Mouse (Mus musculus): ENCODE measurements around the gene Eif6. TPM values are rescaled to one million over a fixed set of nuclear protein-coding genes. Genes with fewer than 3 reads are reported as not detected.

Gene Eif6
- total RNA-seq, 4 experiments from 2014 or later: 139 to 179 (median 160) TPM

- no peak for DNase-seq
Observed at GRCm38 (mm10) chr2:155823722-155824121, 3.0 kb downstream of the Eif6 start.

DNA sequence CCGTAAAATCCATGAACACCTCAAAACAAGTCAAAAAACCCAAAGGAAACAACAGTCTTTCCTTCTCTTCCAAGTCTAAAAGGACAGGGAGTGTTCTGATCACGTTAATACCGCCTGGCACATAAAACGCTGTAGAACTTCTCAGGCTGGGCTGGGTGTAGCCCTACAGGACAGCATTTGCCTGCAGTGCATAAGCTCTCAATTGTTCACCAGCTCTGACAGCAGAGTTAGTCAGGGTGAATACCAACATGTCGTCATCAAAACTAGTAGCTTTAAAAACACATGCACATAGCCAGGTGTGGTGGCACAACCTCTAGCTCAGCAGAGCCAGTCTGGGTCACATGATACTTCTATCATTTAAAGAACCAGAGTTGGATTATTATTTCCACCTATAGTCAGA is 5.9 kb downstream of the Eif6 start:
- DNase-seq: no peak

DNA sequence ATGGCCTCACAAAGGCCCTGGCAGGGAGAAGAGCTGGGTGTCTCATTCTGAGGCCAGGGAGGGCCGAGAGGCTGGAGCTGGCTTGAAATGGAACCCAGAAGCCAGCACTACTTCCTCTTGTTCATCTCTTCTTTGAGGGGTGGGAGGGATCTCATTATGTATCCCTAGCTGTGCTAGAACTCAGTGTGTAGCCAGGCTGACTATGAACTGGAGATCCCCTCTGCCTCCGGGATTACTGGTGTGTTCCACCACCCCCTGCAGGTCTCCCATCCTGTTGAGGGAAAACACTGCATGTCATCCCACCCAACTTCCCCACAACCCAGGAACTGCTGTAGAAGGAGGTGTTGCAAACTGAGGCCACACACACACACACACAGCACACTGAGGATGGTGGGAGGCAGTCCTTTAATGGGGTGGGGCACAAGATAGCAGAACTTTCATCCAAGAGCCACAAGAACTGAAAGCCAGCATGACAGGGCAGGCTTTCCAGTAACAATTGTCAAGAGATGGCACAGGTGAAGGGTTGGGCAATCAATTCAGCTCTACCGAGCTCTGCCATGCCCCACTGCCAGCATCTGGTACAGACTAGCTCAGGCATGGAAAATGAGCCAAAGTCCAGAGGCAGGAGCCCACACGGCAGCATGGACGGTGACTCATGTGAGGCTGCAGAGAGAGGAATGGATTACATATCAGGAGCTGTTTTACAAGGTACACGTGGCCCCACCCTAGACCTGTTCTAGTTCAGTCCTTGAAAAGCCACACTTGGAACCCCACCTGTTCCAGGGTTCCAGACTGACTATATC is 7.1 kb downstream of the Eif6 start:
- DNase-seq: no peak

- no peak for DNase-seq
Observed at GRCm38 (mm10) chr2:155819392-155819448, 7.5 kb downstream of the Eif6 start, which contains the start of gene BC029722. TSS of gene BC029722 (minus strand) at chr2:155819426.

DNA sequence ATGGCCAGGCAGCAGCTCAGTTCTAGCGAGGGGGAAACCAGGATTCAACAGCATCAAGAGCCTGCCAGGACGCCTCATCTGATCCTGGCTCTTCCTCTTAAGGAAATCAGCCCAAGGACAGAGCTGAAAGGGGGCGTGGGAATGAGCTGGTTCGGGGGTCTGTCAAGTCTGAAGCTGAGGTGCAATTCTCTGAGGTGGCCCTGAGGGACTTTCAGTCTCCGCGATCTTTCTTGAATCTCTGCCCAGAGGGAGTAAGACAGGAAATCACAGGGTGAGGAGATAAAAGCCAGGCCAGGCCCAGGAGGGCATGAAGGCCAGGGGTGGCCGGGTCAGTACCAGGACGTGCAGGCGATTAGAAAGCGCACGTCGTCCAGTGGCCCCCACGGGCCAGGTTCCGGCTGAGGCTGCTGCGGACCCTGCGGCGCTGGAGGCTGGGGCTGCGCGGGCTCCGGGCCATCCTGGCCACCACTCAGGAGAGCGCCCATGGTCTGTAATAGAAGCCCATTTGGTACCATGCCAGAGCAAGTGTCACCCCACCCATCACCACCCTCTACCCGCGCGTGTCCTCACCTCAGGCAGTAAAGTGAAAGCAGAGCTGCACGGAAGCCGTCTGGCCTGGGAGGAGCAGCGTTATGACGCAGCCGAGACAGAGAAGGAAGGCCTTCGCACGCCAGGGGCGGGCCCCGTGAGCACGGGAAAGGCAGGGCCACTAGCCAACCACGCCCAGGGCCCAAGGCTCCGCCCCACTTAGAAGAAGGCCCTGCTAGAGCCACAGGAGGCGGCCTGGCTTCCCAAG is 7.9 kb downstream of the Eif6 start:
- DNase-seq: peak; percentile 97

GRCm38 (mm10) chr2:155817301-155818245 is 9.2 kb downstream of the Eif6 start:
- DNase-seq: peak; percentile 84

GRCm38 (mm10) chr2:155816179-155816578 is 10.5 kb downstream of the Eif6 start:
- no peak for DNase-seq

GRCm38 (mm10) chr2:155814829-155815228 is 11.9 kb downstream of the Eif6 start:
- DNase-seq: no peak

DNA sequence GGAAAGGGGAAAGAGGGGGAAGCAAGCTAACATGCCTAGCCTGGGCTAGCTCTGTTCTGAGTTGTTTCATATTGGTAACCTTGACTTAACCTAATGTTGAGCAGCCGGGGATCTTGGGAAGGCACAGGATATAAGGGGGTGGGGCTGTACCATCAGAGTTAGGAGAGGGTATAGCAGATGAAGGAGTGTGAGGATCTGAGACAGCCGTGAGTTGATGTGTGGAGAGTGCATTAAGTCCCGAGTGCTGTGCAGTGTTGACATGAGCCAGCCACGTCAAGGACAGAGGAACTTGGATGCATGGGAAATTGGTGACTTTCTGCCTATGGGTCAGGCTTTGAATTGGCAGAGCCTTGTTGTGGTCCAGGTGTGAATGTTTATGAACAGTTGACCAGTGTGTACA is 14.1 kb downstream of the Eif6 start:
- no peak for DNase-seq

DNA sequence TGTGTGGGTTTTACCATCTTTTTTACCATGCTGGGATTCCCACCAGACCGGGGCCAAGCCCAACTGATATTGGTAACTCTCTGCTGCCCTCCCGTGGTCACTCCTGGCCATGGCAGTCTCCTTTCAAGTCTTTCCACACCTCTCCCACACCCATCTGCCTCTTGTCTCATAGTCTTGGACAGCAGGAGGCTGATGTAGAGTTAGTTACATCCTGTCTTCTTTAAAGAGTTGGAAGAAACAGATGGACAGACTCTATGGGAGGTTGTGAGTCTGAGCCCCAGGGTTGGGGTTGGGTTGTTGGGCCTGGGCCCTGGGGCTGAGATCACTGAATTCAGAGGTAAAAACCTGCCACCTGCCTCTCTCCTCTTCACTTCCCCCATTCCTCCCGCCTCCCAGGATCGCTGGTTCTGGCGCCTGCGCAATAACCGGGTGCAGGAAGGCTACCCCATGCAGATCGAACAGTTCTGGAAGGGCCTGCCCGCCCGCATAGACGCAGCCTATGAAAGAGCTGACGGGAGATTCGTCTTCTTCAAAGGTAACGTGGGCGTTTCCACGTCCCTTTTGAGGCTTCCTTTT is 14.8 kb downstream of the Eif6 start:
- no peak for DNase-seq

DNA sequence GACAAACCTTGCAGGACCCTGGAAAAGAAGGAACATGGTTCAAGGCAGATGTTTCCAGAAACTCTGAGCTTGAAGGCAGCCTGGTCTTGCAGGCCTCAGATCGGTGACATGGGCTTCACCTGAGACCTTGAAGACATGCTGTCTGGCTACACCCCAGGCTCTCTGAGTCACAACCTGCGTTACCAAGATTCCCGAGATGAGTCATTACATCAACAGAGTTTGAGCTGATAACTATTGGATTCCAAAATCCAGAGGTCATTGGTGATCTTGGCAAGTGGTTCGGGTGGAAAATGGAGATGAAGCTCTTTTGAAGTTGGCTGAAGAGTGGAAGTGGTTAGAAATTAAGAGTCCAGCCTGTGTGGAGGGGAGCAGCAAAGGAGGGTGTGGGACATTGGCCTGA is 17.1 kb downstream of the Eif6 start:
- peak; percentile 81 for DNase-seq

DNA sequence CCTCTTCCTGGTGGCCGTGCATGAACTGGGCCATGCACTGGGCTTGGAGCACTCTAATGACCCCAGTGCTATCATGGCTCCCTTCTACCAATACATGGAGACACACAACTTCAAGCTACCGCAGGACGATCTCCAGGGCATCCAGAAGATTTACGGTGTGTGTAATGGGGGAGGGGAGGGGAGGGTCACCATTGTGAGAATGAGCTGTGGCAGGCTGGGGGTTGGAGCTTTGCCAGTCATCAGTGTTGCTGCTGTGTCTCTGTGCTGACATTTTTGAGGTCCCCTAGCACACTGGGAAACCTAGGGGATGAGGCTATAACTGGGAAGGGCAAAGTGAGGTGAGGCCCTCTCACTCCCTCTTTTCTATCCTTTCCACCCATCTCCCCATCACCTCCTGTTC is 19.3 kb downstream of the Eif6 start:
- no peak for DNase-seq

DNA sequence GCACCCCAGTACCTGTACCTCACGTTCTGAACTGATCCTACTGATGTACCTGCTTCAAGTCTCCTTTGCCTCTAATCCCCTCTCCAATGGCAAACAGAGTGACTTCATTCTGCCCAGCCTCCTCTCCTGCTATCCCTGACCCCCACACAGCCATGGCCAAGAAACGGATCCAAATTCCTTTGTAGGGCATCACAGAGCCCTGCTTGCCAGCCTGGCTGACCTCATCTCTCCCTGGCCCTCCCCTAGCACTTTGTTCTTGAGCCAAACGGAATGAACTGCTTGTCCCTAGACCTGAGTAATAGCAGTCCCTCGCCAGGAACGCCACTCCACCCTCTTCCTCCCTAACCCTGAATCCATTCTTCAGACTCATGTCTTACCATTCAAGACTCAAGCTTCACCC is 20.2 kb downstream of the Eif6 start:
- DNase-seq: peak; percentile 93

GRCm38 (mm10) chr2:155805925-155806255 is 20.8 kb downstream of the Eif6 start:
- no peak for DNase-seq

DNA sequence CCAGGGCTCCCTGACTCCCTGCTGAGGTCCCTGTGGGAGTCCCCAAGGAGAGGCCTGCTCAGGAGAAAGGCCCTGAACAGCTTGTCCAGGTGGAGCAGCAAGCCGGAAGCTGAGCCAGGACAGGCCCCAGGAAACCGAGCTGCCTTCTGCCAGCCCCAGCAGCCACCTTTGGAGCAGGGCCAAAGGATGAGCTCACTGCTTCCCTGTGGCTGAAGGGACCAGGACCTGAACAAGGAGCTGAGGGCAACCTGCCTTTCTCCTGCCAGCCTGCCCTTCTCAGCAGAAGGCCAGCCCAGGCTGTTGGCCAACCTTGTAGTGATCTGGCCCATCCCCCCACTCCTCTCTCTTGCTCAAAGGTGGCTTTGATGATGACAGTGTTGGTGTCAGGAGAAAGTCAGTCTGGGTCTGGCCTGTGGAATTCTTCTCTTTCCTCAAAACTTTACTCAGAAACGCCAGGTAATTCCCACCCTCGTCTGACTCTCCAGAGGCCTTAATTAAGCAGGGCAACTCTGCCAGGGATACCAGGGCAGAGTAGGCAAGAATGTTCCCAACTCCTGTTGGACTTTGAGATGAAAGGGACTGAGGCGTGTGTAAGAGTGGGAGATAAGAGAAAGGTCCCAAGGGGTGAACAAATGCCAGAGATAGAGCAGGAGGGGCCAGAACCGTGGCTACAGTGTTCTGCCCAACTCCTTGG is 21.3 kb downstream of the Eif6 start:
- DNase-seq: peak; percentile 84

GRCm38 (mm10) chr2:155804053-155804452 is 22.7 kb downstream of the Eif6 start:
- DNase-seq: no peak

GRCm38 (mm10) chr2:155802761-155803160 is 24.0 kb downstream of the Eif6 start:
- no peak for DNase-seq

- no peak for DNase-seq
Observed at GRCm38 (mm10) chr2:155798613-155799012, 28.1 kb downstream of the Eif6 start.

GRCm38 (mm10) chr2:155794674-155795445 is 31.9 kb downstream of the Eif6 start:
- no peak for DNase-seq

DNA sequence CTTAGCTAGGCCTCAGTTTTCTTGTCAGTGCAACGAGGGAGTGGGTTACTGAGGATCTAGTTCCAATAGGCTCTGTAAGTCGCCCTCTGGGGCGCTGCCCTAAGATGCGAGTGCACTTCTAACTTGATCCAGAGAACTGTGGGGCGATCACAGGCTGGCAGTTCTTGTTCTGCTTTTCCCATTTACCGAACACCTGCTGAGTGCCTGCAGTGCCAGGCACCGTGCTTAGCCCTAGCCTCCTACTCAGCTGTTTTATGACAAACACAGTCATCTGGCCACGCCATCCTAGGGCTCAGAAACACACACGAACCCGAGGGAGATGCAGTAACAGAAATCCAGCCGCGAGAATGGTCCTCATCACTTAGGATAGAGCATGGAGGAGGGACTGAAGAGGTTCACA is 33.8 kb downstream of the Eif6 start:
- no peak for DNase-seq
